Mouse (Mus musculus) MEL (cell line): ENCODE data around the gene Bcan. TPM values are rescaled to one million over a fixed set of nuclear protein-coding genes. Genes with fewer than 3 reads are reported as not detected.

ENCODE experiments used
- DNase-seq: peaks from one replicate; pipeline ENCODE4 v3.0.0; 2011; ENCODE audit warnings: low read depth, low spot score
- H3K27ac ChIP-seq: 2 replicates; pipeline ENCODE4 v1.5.1; 2012; ENCODE audit warnings: low read depth, mild to moderate bottlenecking, control low read depth, low read length, moderate library complexity; ENCODE audit not compliant: control insufficient read depth
- H3K27me3 ChIP-seq, 2 experiments: fragments of 150-350 bp in 1 of 2; sonication (generic) in 1 of 2; 2 replicates each; pipeline ENCODE4 v1.6.1; 2012; ENCODE audit warnings: low read length in 2 of 2, mild to moderate bottlenecking in 2 of 2, improper control_type of control experiment in 1 of 2, moderate library complexity in 1 of 2; ENCODE audit not compliant: insufficient read depth in 2 of 2, control insufficient read depth in 1 of 2
- H3K36me3 ChIP-seq, 2 experiments: 2 replicates each; pipeline ENCODE4 v1.6.1; 2012 to 2014; ENCODE audit warnings: low read length in 2 of 2, improper control_type of control experiment in 1 of 2, inconsistent platforms in 1 of 2, mild to moderate bottlenecking in 1 of 2; ENCODE audit not compliant: insufficient read depth in 2 of 2, control insufficient read depth in 1 of 2
- H3K4me1 ChIP-seq, 2 experiments: fragments of 150-350 bp in 1 of 2; sonication (generic) in 1 of 2; 2 replicates each; pipeline ENCODE4 v1.6.1; 2012; ENCODE audit warnings: low read length in 2 of 2, improper control_type of control experiment in 1 of 2, mild to moderate bottlenecking in 1 of 2; ENCODE audit not compliant: insufficient read depth in 2 of 2, control insufficient read depth in 1 of 2
- H3K4me3 ChIP-seq, 2 experiments: fragments of 150-350 bp in 1 of 2; sonication (generic) in 1 of 2; 2 replicates each; pipeline ENCODE4 v1.5.1; 2012; ENCODE audit warnings: low read depth in 2 of 2, low read length in 2 of 2, mild to moderate bottlenecking in 2 of 2, moderate library complexity in 2 of 2, control low read depth in 1 of 2, improper control_type of control experiment in 1 of 2; ENCODE audit not compliant: control insufficient read depth in 1 of 2, insufficient read depth in 1 of 2
- H3K79me2 ChIP-seq: 2 replicates; pipeline ENCODE4 v1.6.1; 2012; ENCODE audit warnings: mild to moderate bottlenecking, low read length, moderate library complexity; ENCODE audit not compliant: control insufficient read depth, poor library complexity, insufficient read depth
- H3K9ac ChIP-seq: 2 replicates; pipeline ENCODE4 v1.6.1; 2012; ENCODE audit warnings: low read depth, mild to moderate bottlenecking, control low read depth, low read length, moderate library complexity; ENCODE audit not compliant: control insufficient read depth, poor library complexity, severe bottlenecking
- H3K9me3 ChIP-seq: fragments of 150-350 bp; sonication (generic); replicated peaks from 2 replicates; pipeline ENCODE4 v1.6.1; 2012; ENCODE audit warnings: mild to moderate bottlenecking, low read length, improper control_type of control experiment, moderate library complexity; ENCODE audit not compliant: insufficient read depth
- BHLHE40 ChIP-seq: IDR thresholded peaks from 2 replicates; pipeline ENCODE4 v1.6.1; 2012; ENCODE audit warnings: low read depth, mild to moderate bottlenecking, inconsistent platforms, low read length, improper control_type of control experiment, borderline replicate concordance
- CHD1 ChIP-seq: IDR thresholded peaks from 2 replicates; pipeline ENCODE4 v1.6.1; 2012; ENCODE audit warnings: low read depth, mild to moderate bottlenecking, inconsistent platforms, low read length, improper control_type of control experiment
- ELF1 ChIP-seq: IDR thresholded peaks from 2 replicates; pipeline ENCODE4 v1.6.1; 2014; ENCODE audit warnings: low read depth, mild to moderate bottlenecking, inconsistent platforms, low read length, improper control_type of control experiment, moderate library complexity
- EP300 ChIP-seq, 2 experiments: IDR thresholded peaks; 2 replicates each; pipeline ENCODE4 v1.6.1; 2011; ENCODE audit warnings: improper control_type of control experiment in 2 of 2, low read length in 2 of 2, low read depth in 1 of 2, mild to moderate bottlenecking in 1 of 2
- GABPA ChIP-seq: IDR thresholded peaks from 2 replicates; pipeline ENCODE4 v1.6.1; 2012; ENCODE audit warnings: low read depth, mild to moderate bottlenecking, inconsistent platforms, low read length, improper control_type of control experiment, moderate library complexity
- MAX ChIP-seq: IDR thresholded peaks from 2 replicates; pipeline ENCODE4 v1.6.1; 2011; ENCODE audit warnings: low read length, improper control_type of control experiment
- MEF2A ChIP-seq: IDR thresholded peaks from 2 replicates; pipeline ENCODE4 v1.6.1; 2014; ENCODE audit warnings: low read depth, mild to moderate bottlenecking, inconsistent platforms, low read length, improper control_type of control experiment; ENCODE audit not compliant: poor library complexity, insufficient replicate concordance, severe bottlenecking; ENCODE audit errors: extremely low read depth
- MYB ChIP-seq: IDR thresholded peaks from 2 replicates; pipeline ENCODE4 v1.6.1; 2011; ENCODE audit warnings: mild to moderate bottlenecking, low read depth, low read length, improper control_type of control experiment
- MYC ChIP-seq: IDR thresholded peaks from 2 replicates; pipeline ENCODE4 v1.6.1; 2011; ENCODE audit warnings: low read depth, mild to moderate bottlenecking, low read length, improper control_type of control experiment, moderate library complexity
- NELFE ChIP-seq: IDR thresholded peaks from 2 replicates; pipeline ENCODE4 v1.6.1; 2011; ENCODE audit warnings: low read depth, low read length, improper control_type of control experiment
- NRF1 ChIP-seq: IDR thresholded peaks from 2 replicates; pipeline ENCODE4 v1.6.1; 2014; ENCODE audit warnings: low read depth, mild to moderate bottlenecking, inconsistent platforms, low read length, improper control_type of control experiment, moderate library complexity; ENCODE audit not compliant: poor library complexity, insufficient read depth, severe bottlenecking
- POLR2A ChIP-seq, 2 experiments: IDR thresholded peaks; 2 replicates each; pipeline ENCODE4 v1.6.1; 2011 to 2012; ENCODE audit warnings: low read length in 2 of 2, mild to moderate bottlenecking in 2 of 2, control low read depth in 1 of 2, improper control_type of control experiment in 1 of 2, low read depth in 1 of 2, moderate library complexity in 1 of 2; ENCODE audit not compliant: control insufficient read depth in 1 of 2, insufficient read depth in 1 of 2, poor library complexity in 1 of 2
- RCOR1 ChIP-seq: IDR thresholded peaks from 2 replicates; pipeline ENCODE4 v1.6.1; 2012; ENCODE audit warnings: low read depth, mild to moderate bottlenecking, inconsistent platforms, low read length, improper control_type of control experiment
- SMC3 ChIP-seq: IDR thresholded peaks from 2 replicates; pipeline ENCODE4 v1.6.1; 2011; ENCODE audit warnings: low read depth, low read length, improper control_type of control experiment
- TBP ChIP-seq: IDR thresholded peaks from 2 replicates; pipeline ENCODE4 v1.8.0; 2011; ENCODE audit warnings: low read depth, low read length, improper control_type of control experiment
- UBTF ChIP-seq: IDR thresholded peaks from 2 replicates; pipeline ENCODE4 v1.6.1; 2012; ENCODE audit warnings: low read depth, mild to moderate bottlenecking, inconsistent platforms, low read length, improper control_type of control experiment, moderate library complexity, borderline replicate concordance; ENCODE audit not compliant: insufficient read depth
- USF1 ChIP-seq: IDR thresholded peaks from 2 replicates; pipeline ENCODE4 v1.6.1; 2014; ENCODE audit warnings: low read depth, mild to moderate bottlenecking, inconsistent platforms, low read length, improper control_type of control experiment, moderate library complexity
- USF2 ChIP-seq, 2 experiments: IDR thresholded peaks; 2 replicates each; pipeline ENCODE4 v1.6.1; 2011 to 2012; ENCODE audit warnings: improper control_type of control experiment in 2 of 2, low read length in 2 of 2, borderline replicate concordance in 1 of 2, inconsistent platforms in 1 of 2, low read depth in 1 of 2, mild to moderate bottlenecking in 1 of 2; ENCODE audit not compliant: insufficient read depth in 1 of 2
- ZC3H11A ChIP-seq: IDR thresholded peaks from 2 replicates; pipeline ENCODE4 v1.6.1; 2012; ENCODE audit warnings: low read depth, mild to moderate bottlenecking, inconsistent platforms, low read length, improper control_type of control experiment
- ZMIZ1 ChIP-seq: IDR thresholded peaks from 2 replicates; pipeline ENCODE4 v1.6.1; 2012; ENCODE audit warnings: low read depth, mild to moderate bottlenecking, inconsistent platforms, low read length, improper control_type of control experiment, moderate library complexity
- ZNF384 ChIP-seq: IDR thresholded peaks from 2 replicates; pipeline ENCODE4 v1.6.1; 2012; ENCODE audit warnings: low read depth, mild to moderate bottlenecking, inconsistent platforms, low read length, improper control_type of control experiment
- polyA plus RNA-seq, 2 experiments: library from polyadenylated mRNA; stranded (reverse) in 1 of 2; unstranded in 1 of 2; fragments of >175 nt in 1 of 2; fragments of >200 nt in 1 of 2; gene quantifications; 2 replicates each; pipeline versions ENCODE4 v1.2.1 to v1.2.4; 2012; ENCODE audit warnings: low replicate concordance in 2 of 2, low read depth in 1 of 2; ENCODE audit not compliant: insufficient read length in 2 of 2, insufficient read depth in 1 of 2, missing spikeins in 1 of 2
- total RNA-seq: library from RNA; depleted of rRNA; stranded (reverse); fragments of 300-350 nt; gene quantifications from 2 replicates; pipeline ENCODE4 v1.2.3, GENCODE M21; 2012

Gene Bcan
- total and polyA plus RNA-seq, 3 experiments: not detected

- no peaks in the 10 kb centered on the region for H3K4me1 ChIP-seq
- no peak overlapping the region for H3K27ac ChIP-seq
- DNase-seq: no peak
- no peak for TF ChIP-seq BHLHE40
- TF ChIP-seq USF2 (IDR thresholded peaks at IDR 0.05; ENCODE audit: borderline replicate concordance in 1 of 2, insufficient read depth in 1 of 2, low read depth in 1 of 2, low read length in 2 of 2): no peak
- TF ChIP-seq MAX: no peak
- no peak for TF ChIP-seq ZNF384
- TF ChIP-seq ZC3H11A: no peak
- TF ChIP-seq NELFE: no peak
- TF ChIP-seq UBTF: no peak
- TF ChIP-seq MYB: no peak
- no peak for TF ChIP-seq USF1
- TF ChIP-seq SMC3: no peak
- no peak for TF ChIP-seq RCOR1
- TF ChIP-seq TBP: no peak
- TF ChIP-seq NRF1: no peak
- TF ChIP-seq MYC: no peak
- TF ChIP-seq ELF1: no peak
- TF ChIP-seq GABPA: no peak
- no peak for TF ChIP-seq POLR2A (IDR thresholded peaks at IDR 0.05; ENCODE audit: control insufficient read depth in 1 of 2, insufficient read depth in 1 of 2, low read depth in 1 of 2, low read length in 2 of 2, poor library complexity in 1 of 2)
- no peak for TF ChIP-seq MEF2A
- H3K4me3 ChIP-seq: no peak overlapping the region
- peaks cover 0 to 9% of the 10 kb centered on the region in 2 experiments; a peak in 2 of 4 replicates for H3K36me3 ChIP-seq
- no peaks in the 10 kb centered on the region for H3K9me3 ChIP-seq
- H3K27me3 ChIP-seq: no peaks in the 10 kb centered on the region
- H3K9ac ChIP-seq: no peak overlapping the region
- no peaks in the 10 kb centered on the region for H3K79me2 ChIP-seq
Observed at GRCm38 (mm10) chr3:87946541-87946860, 53.5 kb downstream of the Bcan start.

- no peaks in the 10 kb centered on the region for H3K27me3 ChIP-seq
- H3K4me1 ChIP-seq: no peaks in the 10 kb centered on the region
- H3K9ac ChIP-seq: no peak overlapping the region
- peaks cover 0 to 11% of the 10 kb centered on the region in 2 experiments; a peak in 2 of 4 replicates for H3K36me3 ChIP-seq
- H3K79me2 ChIP-seq: no peaks in the 10 kb centered on the region
- TF ChIP-seq ZMIZ1 (no peak), MYC (no peak), CHD1 (no peak), EP300 (IDR thresholded peaks at IDR 0.05; ENCODE audit: low read depth in 1 of 2, low read length in 2 of 2) (no peak), POLR2A (IDR thresholded peaks at IDR 0.05; ENCODE audit: control insufficient read depth in 1 of 2, insufficient read depth in 1 of 2, low read depth in 1 of 2, low read length in 2 of 2, poor library complexity in 1 of 2) (0 out of 4 replicates have a peak, but pooled peaks of 1 of the 2 experiments have one; percentile 7)
- no peaks in the 10 kb centered on the region for H3K9me3 ChIP-seq
- H3K27ac ChIP-seq: no peak overlapping the region
- no peak for DNase-seq
- H3K4me3 ChIP-seq: no peak overlapping the region
Observed at GRCm38 (mm10) chr3:87945781-87946540, 54.1 kb downstream of the Bcan start.
